ENCODE assay signal across 9 mouse cellular contexts in the genomic region with DNA sequence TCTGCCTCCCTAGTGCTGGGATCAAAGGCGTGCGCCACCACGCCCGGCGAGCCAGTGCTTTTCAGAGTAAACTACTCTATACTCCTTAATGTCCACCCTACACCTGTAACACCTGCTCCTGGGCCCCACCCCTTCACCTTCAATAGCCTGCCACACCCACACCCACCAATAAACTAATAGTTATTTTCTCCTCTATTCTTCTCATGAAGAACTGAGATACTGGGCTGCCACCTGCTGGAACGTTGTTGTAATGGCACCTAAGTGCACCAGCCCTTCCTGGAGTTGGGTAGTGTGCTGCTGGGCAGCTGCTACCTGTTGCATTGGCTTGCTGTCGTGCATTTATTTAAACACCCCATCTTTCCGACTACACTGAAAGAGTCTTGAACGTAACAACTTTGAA.
DNase-seq lines count a peak whose midpoint lies in the region; ATAC-seq and TF ChIP-seq lines count a peak whose summit lies in the region.
"Had no signal": no experiment of that assay in that cellular context is flagged by ENCODE, and none has a peak within 500 bp of the region (broad histone marks: within the 10 kb centered on the region; RNA-seq: fewer than 3 reads in every experiment).

No protein-coding gene starts in this region.

- TF ChIP-seq CTCF in heart, postnatal 0 days (IDR thresholded peaks at IDR 0.05; ENCODE audit: low read depth), result peak; percentile 83
- peak; percentile 45; the same call in 1 of the 2 replicates for TF ChIP-seq CTCF in thymus, adult 2 months (IDR thresholded peaks at IDR 0.05; ENCODE audit: borderline replicate concordance, control insufficient read depth, extremely low read depth, insufficient read depth, low read length, poor library complexity)

- no peaks in the 10 kb centered on the region for H3K27me3 ChIP-seq in hindbrain, embryonic 14.5 days (ENCODE audit: control insufficient read depth, insufficient read depth, low read length)
- no peaks in the 10 kb centered on the region for H3K27me3 ChIP-seq in hindbrain, embryonic 12.5 days
- no peaks in the 10 kb centered on the region for H3K27me3 ChIP-seq in heart, postnatal 0 days (ENCODE audit: control insufficient read depth, insufficient read depth, low read length)
- no peaks in the 10 kb centered on the region for H3K27me3 ChIP-seq in thymus, adult 2 months (ENCODE audit: control insufficient read depth, insufficient read depth, low read length)
- H3K27me3 ChIP-seq: limb, embryonic 15.5 days had no signal

- no peak overlapping the region for H3K9ac ChIP-seq in hindbrain, embryonic 14.5 days
- H3K9ac ChIP-seq in hindbrain, embryonic 12.5 days, result no peak overlapping the region
- no peak overlapping the region for H3K9ac ChIP-seq in heart, postnatal 0 days (replicated peaks; ENCODE audit: low read depth, low read length)
- H3K9ac ChIP-seq: limb, embryonic 15.5 days had no signal

- no peak for TF ChIP-seq EP300 in heart, postnatal 0 days (IDR thresholded peaks at IDR 0.05; ENCODE audit: low read depth)

- no peak for TF ChIP-seq POLR2A in thymus, adult 2 months (IDR thresholded peaks at IDR 0.05; ENCODE audit: control insufficient read depth, extremely low read depth, insufficient read depth, low read length, poor library complexity)

- H3K27ac ChIP-seq in hindbrain, embryonic 14.5 days, result no peak overlapping the region
- H3K27ac ChIP-seq in hindbrain, embryonic 12.5 days, result no peak overlapping the region
- no peak overlapping the region for H3K27ac ChIP-seq in heart, postnatal 0 days (ENCODE audit: low read depth)
- no peak overlapping the region for H3K27ac ChIP-seq in thymus, adult 2 months (ENCODE audit: control insufficient read depth, insufficient read depth, low read length)
- H3K27ac ChIP-seq: limb, embryonic 15.5 days had no signal

- 0 out of 2 replicates have a peak, but pooled peaks cover 9% of the 10 kb centered on the region for H3K4me1 ChIP-seq in hindbrain, embryonic 14.5 days (replicated peaks; ENCODE audit: control insufficient read depth, insufficient read depth, low read length)
- peaks cover 5% of the 10 kb centered on the region for H3K4me1 ChIP-seq in hindbrain, embryonic 12.5 days
- peaks cover 6% of the 10 kb centered on the region for H3K4me1 ChIP-seq in heart, postnatal 0 days (ENCODE audit: control insufficient read depth, insufficient read depth)
- H3K4me1 ChIP-seq in thymus, adult 2 months (replicated peaks; ENCODE audit: control insufficient read depth, insufficient read depth, low read length), result peaks cover 29% of the 10 kb centered on the region
- H3K4me1 ChIP-seq: limb, embryonic 15.5 days had no signal

- no peak for ATAC-seq in hindbrain, embryonic 14.5 days (ENCODE audit: low FRiP score)
- no peak for ATAC-seq in hindbrain, embryonic 12.5 days (ENCODE audit: low FRiP score)
- ATAC-seq in heart, postnatal 0 days (ENCODE audit: insufficient read depth, low read depth), result no peak

- intact Hi-C loops in left cerebral cortex, postnatal 25 days (cut with DNase I), result loop anchor here (1.0 to 5.0 kb wide), 2 partner anchors 125 to 351 kb away; no protein-coding TSS in a partner anchor

- no peak overlapping the region for H3K4me3 ChIP-seq in hindbrain, embryonic 14.5 days (replicated peaks; ENCODE audit: low read length)
- H3K4me3 ChIP-seq in hindbrain, embryonic 12.5 days, result no peak overlapping the region
- no peak overlapping the region for H3K4me3 ChIP-seq in heart, postnatal 0 days (ENCODE audit: low read depth, low read length)
- no peak overlapping the region for H3K4me3 ChIP-seq in thymus, adult 2 months (ENCODE audit: control insufficient read depth, insufficient read depth, low read length)
- H3K4me3 ChIP-seq: limb, embryonic 15.5 days had no signal

- no peak overlapping the region for H3K4me2 ChIP-seq in hindbrain, embryonic 14.5 days (replicated peaks)
- H3K4me2 ChIP-seq in hindbrain, embryonic 12.5 days (replicated peaks), result no peak overlapping the region
- no peak overlapping the region for H3K4me2 ChIP-seq in heart, postnatal 0 days (ENCODE audit: low read depth, low read length)
- H3K4me2 ChIP-seq: limb, embryonic 15.5 days had no signal

- no peaks in the 10 kb centered on the region for H3K9me3 ChIP-seq in hindbrain, embryonic 14.5 days (ENCODE audit: control insufficient read depth, low read length)
- no peaks in the 10 kb centered on the region for H3K9me3 ChIP-seq in hindbrain, embryonic 12.5 days (replicated peaks)
- H3K9me3 ChIP-seq in heart, postnatal 0 days (replicated peaks; ENCODE audit: control insufficient read depth, low read length), result no peaks in the 10 kb centered on the region
- H3K9me3 ChIP-seq: limb, embryonic 15.5 days had no signal

- no peaks in the 10 kb centered on the region for H3K36me3 ChIP-seq in hindbrain, embryonic 14.5 days (replicated peaks; ENCODE audit: control insufficient read depth, insufficient read depth)
- no peaks in the 10 kb centered on the region for H3K36me3 ChIP-seq in hindbrain, embryonic 12.5 days
- H3K36me3 ChIP-seq in heart, postnatal 0 days (replicated peaks; ENCODE audit: control insufficient read depth, insufficient read depth, low read length), result no peaks in the 10 kb centered on the region
- no peaks in the 10 kb centered on the region for H3K36me3 ChIP-seq in thymus, adult 2 months (ENCODE audit: control insufficient read depth, insufficient read depth, low read length)
- H3K36me3 ChIP-seq: limb, embryonic 15.5 days had no signal

- WGBS in hindbrain, embryonic 14.5 days, result 81% methylated on average over 9 of the region's 9 CpGs
- 80% methylated on average over 9 of the region's 9 CpGs for WGBS in hindbrain, embryonic 12.5 days
- 76% methylated on average over 9 of the region's 9 CpGs for WGBS in heart, postnatal 0 days
- 82% methylated on average over 9 of the region's 9 CpGs for WGBS in thymus, adult 2 months

- DNase-seq in hindbrain, embryonic 14.5 days (ENCODE audit: low spot score), result peak; percentile 72
- peak; percentile 84 for DNase-seq in R1 (ENCODE audit: low read depth, low spot score)
- peak; percentile 88 to 90 for DNase-seq in cerebellum, postnatal 10 days
- peak; percentile 57 for DNase-seq in heart, postnatal 0 days (ENCODE audit: low spot score)
- peak; percentile 63 to 68 for DNase-seq in left cerebral cortex, postnatal 25 days (ENCODE audit: low spot score in 2 of 2)
- peak; percentile 55 for DNase-seq in ovary, postnatal 14 days (ENCODE audit: low spot score)
- DNase-seq in thymus, adult 2 months, result peak; percentile 72
